Mouse (Mus musculus): ENCODE results near the gene Tor4a. TPM values are rescaled to one million over a fixed set of nuclear protein-coding genes. Genes with fewer than 3 reads are reported as not detected.
A peak's percentile ranks its signal among the peaks of the same experiment; 100 is the strongest.

Tor4a gene
- polyA plus RNA-seq, 1 experiment from 2014 or later, result 13.8 TPM

- TF ChIP-seq EP300 (IDR thresholded peaks at IDR 0.05), result no peak
- TF ChIP-seq CTCF (IDR thresholded peaks at IDR 0.05), result no peak
Observed at GRCm38 (mm10) chr2:25171769-25172153, 24.9 kb downstream of the Tor4a start.

GRCm38 (mm10) chr2:25171101-25171768 lies 25.5 kb downstream of the Tor4a start:
- WGBS, result 80% methylated on average over 6 of the region's 6 CpGs
- no peak overlapping the region for H3K27ac ChIP-seq (ENCODE audit: low read length)
- no peak overlapping the region for H3K9ac ChIP-seq (replicated peaks; ENCODE audit: low read depth)
- no peaks in the 10 kb centered on the region for H3K36me3 ChIP-seq (ENCODE audit: insufficient read depth, low read length)
- DNase-seq (ENCODE audit: low spot score), result no peak
- no peaks in the 10 kb centered on the region for H3K27me3 ChIP-seq (replicated peaks; ENCODE audit: insufficient read depth, low read length)
- H3K4me1 ChIP-seq (ENCODE audit: insufficient read depth, low read depth, low read length), result peaks cover 15% of the 10 kb centered on the region; the same call in 1 of the 2 replicates
- no peak for ATAC-seq
- TF ChIP-seq EP300 (IDR thresholded peaks at IDR 0.05) (no peak), CTCF (IDR thresholded peaks at IDR 0.05) (no peak)
- no peak overlapping the region for H3K4me2 ChIP-seq (replicated peaks; ENCODE audit: low read depth, low read length)
- H3K9me3 ChIP-seq (ENCODE audit: low read length), result no peaks in the 10 kb centered on the region
- H3K4me3 ChIP-seq (ENCODE audit: low read depth, low read length), result no peak overlapping the region

More at GRCm38 (mm10) chr2:25171769-25172153, 24.9 kb downstream of the Tor4a start:
- Histone ChIP-seq H3K27ac (ENCODE audit: low read length) (no peak overlapping the region), H3K27me3 (replicated peaks; ENCODE audit: insufficient read depth, low read length) (no peaks in the 10 kb centered on the region), H3K9ac (replicated peaks; ENCODE audit: low read depth) (no peak overlapping the region), H3K9me3 (ENCODE audit: low read length) (no peaks in the 10 kb centered on the region), H3K4me1 (ENCODE audit: insufficient read depth, low read depth, low read length) (peaks cover 20% of the 10 kb centered on the region; the same call in 1 of the 2 replicates), H3K4me2 (replicated peaks; ENCODE audit: low read depth, low read length) (no peak overlapping the region), H3K36me3 (ENCODE audit: insufficient read depth, low read length) (no peaks in the 10 kb centered on the region), H3K4me3 (ENCODE audit: low read depth, low read length) (no peak overlapping the region)
- DNase-seq (ENCODE audit: low spot score), result no peak
- 75% methylated on average over 1 of the region's 1 CpGs for WGBS
- ATAC-seq, result no peak

GRCm38 (mm10) chr2:25170326-25171100 lies 26.2 kb downstream of the Tor4a start:
- Histone ChIP-seq H3K27ac (ENCODE audit: low read length) (no peak overlapping the region), H3K9ac (replicated peaks; ENCODE audit: low read depth) (no peak overlapping the region), H3K4me1 (ENCODE audit: insufficient read depth, low read depth, low read length) (peaks cover 10% of the 10 kb centered on the region; the same call in 1 of the 2 replicates), H3K4me3 (ENCODE audit: low read depth, low read length) (no peak overlapping the region), H3K27me3 (replicated peaks; ENCODE audit: insufficient read depth, low read length) (no peaks in the 10 kb centered on the region), H3K4me2 (replicated peaks; ENCODE audit: low read depth, low read length) (no peak overlapping the region), H3K36me3 (ENCODE audit: insufficient read depth, low read length) (no peaks in the 10 kb centered on the region), H3K9me3 (ENCODE audit: low read length) (no peaks in the 10 kb centered on the region)
- DNase-seq (ENCODE audit: low spot score) (no peak), ATAC-seq (no peak)
- TF ChIP-seq CTCF (IDR thresholded peaks at IDR 0.05), result no peak
- TF ChIP-seq EP300 (IDR thresholded peaks at IDR 0.05), result no peak
- WGBS, result 49% methylated on average over 10 of the region's 10 CpGs

GRCm38 (mm10) chr2:25169778-25170177 lies 26.9 kb downstream of the Tor4a start:
- ATAC-seq (no peak), DNase-seq (ENCODE audit: low spot score) (no peak)
- Histone ChIP-seq H3K36me3 (ENCODE audit: insufficient read depth, low read length) (no peaks in the 10 kb centered on the region), H3K9ac (replicated peaks; ENCODE audit: low read depth) (no peak overlapping the region), H3K27me3 (replicated peaks; ENCODE audit: insufficient read depth, low read length) (no peaks in the 10 kb centered on the region), H3K4me2 (replicated peaks; ENCODE audit: low read depth, low read length) (no peak overlapping the region), H3K9me3 (ENCODE audit: low read length) (no peaks in the 10 kb centered on the region), H3K27ac (ENCODE audit: low read length) (no peak overlapping the region), H3K4me3 (ENCODE audit: low read depth, low read length) (no peak overlapping the region), H3K4me1 (ENCODE audit: insufficient read depth, low read depth, low read length) (peaks cover 10% of the 10 kb centered on the region; the same call in 1 of the 2 replicates)
- TF ChIP-seq EP300 (IDR thresholded peaks at IDR 0.05), result no peak
- TF ChIP-seq CTCF (IDR thresholded peaks at IDR 0.05), result no peak
- 37% methylated on average over 5 of the region's 5 CpGs for WGBS

GRCm38 (mm10) chr2:25168665-25168978 lies 28.1 kb downstream of the Tor4a start:
- no peaks in the 10 kb centered on the region for H3K27me3 ChIP-seq (replicated peaks; ENCODE audit: insufficient read depth, low read length)
- ATAC-seq, result 0 out of 2 replicates have a peak, but pooled peaks have one; percentile 1
- peak overlapping the region; percentile 89 for H3K4me2 ChIP-seq (replicated peaks; ENCODE audit: low read depth, low read length)
- DNase-seq (ENCODE audit: low spot score), result no peak
- no peak overlapping the region for H3K9ac ChIP-seq (replicated peaks; ENCODE audit: low read depth)
- H3K36me3 ChIP-seq (ENCODE audit: insufficient read depth, low read length), result no peaks in the 10 kb centered on the region
- H3K27ac ChIP-seq (ENCODE audit: low read length), result peak overlapping the region; percentile 51
- H3K4me1 ChIP-seq (ENCODE audit: insufficient read depth, low read depth, low read length), result peaks cover 15% of the 10 kb centered on the region; the same call in 1 of the 2 replicates
- TF ChIP-seq CTCF (IDR thresholded peaks at IDR 0.05), result no peak
- TF ChIP-seq EP300 (IDR thresholded peaks at IDR 0.05), result no peak
- H3K4me3 ChIP-seq (ENCODE audit: low read depth, low read length), result peak overlapping the region; percentile 45; the same call in 1 of the 2 replicates
- H3K9me3 ChIP-seq (ENCODE audit: low read length), result no peaks in the 10 kb centered on the region
- 17% methylated on average over 2 of the region's 2 CpGs for WGBS

- Histone ChIP-seq H3K4me1 (ENCODE audit: insufficient read depth, low read depth, low read length) (peaks cover 17% of the 10 kb centered on the region; the same call in 1 of the 2 replicates), H3K4me3 (ENCODE audit: low read depth, low read length) (peak overlapping the region; percentile 45), H3K9ac (replicated peaks; ENCODE audit: low read depth) (0 out of 2 replicates have a peak overlapping the region, but pooled peaks have one; percentile 16), H3K27me3 (replicated peaks; ENCODE audit: insufficient read depth, low read length) (no peaks in the 10 kb centered on the region), H3K4me2 (replicated peaks; ENCODE audit: low read depth, low read length) (peak overlapping the region; percentile 89), H3K27ac (ENCODE audit: low read length) (peak overlapping the region; percentile 51), H3K9me3 (ENCODE audit: low read length) (no peaks in the 10 kb centered on the region), H3K36me3 (ENCODE audit: insufficient read depth, low read length) (no peaks in the 10 kb centered on the region)
- 1% methylated on average over 23 of the region's 41 CpGs for WGBS
- ATAC-seq, result peak; percentile 74
- TF ChIP-seq EP300 (IDR thresholded peaks at IDR 0.05) (no peak), CTCF (IDR thresholded peaks at IDR 0.05) (no peak)
- peak; percentile 81 for DNase-seq (ENCODE audit: low spot score)
Observed at GRCm38 (mm10) chr2:25167919-25168664, 28.6 kb downstream of the Tor4a start.
